Comparison of ENCODE assay signal across 9 mouse cellular contexts in genomic region chr6:124883351-124883750, GRCm38 (mm10).
"Had no signal": no experiment of that assay in that cellular context is flagged by ENCODE, and none has a peak within 500 bp of the region (broad histone marks: within the 10 kb centered on the region; RNA-seq: fewer than 3 reads in every experiment).

No protein-coding gene starts in this region.

- DNase-seq: lung, adult 18-20 months; lung, embryonic 14.5 days; lung, postnatal 10 days; lung, postnatal 4 days; midbrain, embryonic 14.5 days; right cerebral cortex, postnatal 14 days; thymus, adult 2 months; thymus, postnatal 25 days; thymus, postnatal 4 days had no signal
